Mouse (Mus musculus) heart, embryonic 12.5 days (tissue): ENCODE measurements around the gene Acbd6. TPM values are rescaled to one million over a fixed set of nuclear protein-coding genes. Genes with fewer than 3 reads are reported as not detected.
A peak's percentile ranks its signal among the peaks of the same experiment; 100 is the strongest.

Experiments
- ATAC-seq: fragments of 200-750 bp; cut with Nextera tagmentation; 2 replicates; pipeline ENCODE4 v1.8.0; 2017; ENCODE audit warnings: moderate TSS enrichment, moderate library complexity; ENCODE audit not compliant: insufficient number of reproducible peaks, low FRiP score
- H3K27ac ChIP-seq: fragments of 300-500 bp; sonication (generic); 2 replicates; pipeline ENCODE4 v1.5.1; 2016; ENCODE audit warnings: mild to moderate bottlenecking, moderate library complexity; ENCODE audit not compliant: poor library complexity, severe bottlenecking
- H3K27me3 ChIP-seq: fragments of 300-500 bp; sonication (generic); replicated peaks from 2 replicates; pipeline ENCODE4 v1.6.1; 2016; ENCODE audit warnings: mild to moderate bottlenecking, moderate library complexity
- H3K36me3 ChIP-seq: fragments of 300-500 bp; sonication (generic); 2 replicates; pipeline ENCODE4 v1.6.1; 2016; ENCODE audit warnings: mild to moderate bottlenecking, moderate library complexity
- H3K4me1 ChIP-seq: fragments of 300-500 bp; sonication (generic); replicated peaks from 2 replicates; pipeline ENCODE4 v1.6.1; 2016; ENCODE audit warnings: mild to moderate bottlenecking
- H3K4me2 ChIP-seq: fragments of 300-500 bp; sonication (generic); 2 replicates; pipeline ENCODE4 v1.6.1; 2016; ENCODE audit warnings: mild to moderate bottlenecking, moderate library complexity
- H3K4me3 ChIP-seq: fragments of 300-500 bp; sonication (generic); 2 replicates; pipeline ENCODE4 v1.5.1; 2016; ENCODE audit warnings: mild to moderate bottlenecking
- H3K9ac ChIP-seq: fragments of 300-500 bp; sonication (generic); 2 replicates; pipeline ENCODE4 v1.6.1; 2016; ENCODE audit warnings: mild to moderate bottlenecking, moderate library complexity
- H3K9me3 ChIP-seq: fragments of 300-500 bp; sonication (generic); replicated peaks from 2 replicates; pipeline ENCODE4 v1.6.1; 2016; ENCODE audit warnings: mild to moderate bottlenecking, moderate library complexity
- WGBS: fragments of 180-500 bp; shearing (Covaris S2); methylation state at CpG from one replicate; pipeline ENCODE4 v1.1.7; 2016; 5-methylcytosine and 5-hydroxymethylcytosine counted together
- polyA plus RNA-seq: library from polyadenylated mRNA; unstranded; fragments of >200 nt; fragmentation: Nextera tagmentation; extraction: Ambion mirVana; gene quantifications from 2 replicates; pipeline ENCODE4 v1.2.1, GENCODE M21; 2016

Acbd6 gene
- polyA plus RNA-seq, 1 experiment from 2014 or later: 71.7 TPM

DNA sequence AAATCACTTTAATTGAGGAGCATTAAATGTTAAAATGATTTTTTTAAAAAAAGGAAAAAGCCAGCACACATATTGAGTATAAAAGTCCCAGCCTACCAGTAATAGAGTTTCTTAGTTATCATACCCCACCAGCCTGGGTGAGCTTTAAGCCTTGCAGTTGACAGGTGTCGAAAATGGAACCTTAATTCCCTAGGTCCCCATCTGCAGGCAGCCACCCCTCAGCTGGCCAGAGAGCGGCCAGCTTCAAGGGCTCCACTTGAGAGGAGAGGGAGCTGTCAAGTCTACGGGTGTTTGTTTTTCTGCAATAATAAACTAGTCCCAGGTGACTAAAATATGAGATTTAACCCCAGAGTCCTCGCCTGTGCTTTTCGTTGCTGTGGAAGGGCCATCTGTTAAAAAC, 135.5 kb downstream of the Acbd6 start:
- no peak overlapping the region for H3K4me2 ChIP-seq
- ATAC-seq: no peak
- WGBS: 58% methylated on average over 5 of the region's 5 CpGs
- no peak overlapping the region for H3K27ac ChIP-seq
- H3K9ac ChIP-seq: no peak overlapping the region
- H3K36me3 ChIP-seq: no peaks in the 10 kb centered on the region
- H3K4me3 ChIP-seq: no peak overlapping the region
- H3K27me3 ChIP-seq: no peaks in the 10 kb centered on the region
- H3K9me3 ChIP-seq: no peaks in the 10 kb centered on the region
- peaks cover 6% of the 10 kb centered on the region; the same call in 1 of the 2 replicates for H3K4me1 ChIP-seq

DNA sequence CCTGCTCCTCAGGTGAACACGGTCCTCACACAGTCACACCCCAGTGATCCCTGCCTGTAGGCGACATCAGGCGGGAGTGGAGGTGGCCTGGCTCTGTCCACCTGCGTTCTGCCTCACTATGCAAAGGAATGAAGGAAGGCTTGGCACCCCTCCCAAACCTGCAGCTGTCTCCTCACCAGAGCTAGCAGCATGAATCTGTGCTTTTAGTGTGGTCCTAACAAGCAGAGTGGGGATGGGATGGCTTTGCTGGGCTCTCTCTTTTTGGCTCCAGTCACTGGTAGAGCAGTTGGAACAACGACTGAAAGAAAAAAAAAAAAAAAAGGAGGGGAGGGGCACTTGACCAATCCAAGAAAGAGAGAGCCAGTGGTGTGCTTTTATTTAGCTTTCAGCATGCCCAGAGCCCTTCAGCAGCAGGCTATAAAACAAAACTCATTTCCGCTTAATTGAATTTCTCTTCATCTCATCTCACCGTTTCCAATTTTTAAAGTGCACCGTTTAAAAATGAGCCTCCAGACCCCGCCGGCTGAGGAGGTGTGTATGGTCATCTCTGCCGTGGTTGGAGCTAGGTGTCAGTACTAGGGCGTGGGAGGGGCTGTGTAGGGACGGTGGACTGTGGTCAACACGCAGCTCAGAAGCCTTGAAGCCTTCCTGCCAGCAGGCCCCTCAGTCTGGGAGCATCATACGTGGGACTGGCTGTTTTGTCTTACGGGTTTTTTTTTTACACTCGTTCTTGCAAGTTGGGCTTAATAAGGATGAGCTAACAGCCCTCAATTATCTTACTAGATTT, 140.6 kb downstream of the Acbd6 start:
- Histone ChIP-seq H3K27me3 (no peaks in the 10 kb centered on the region), H3K27ac (no peak overlapping the region), H3K9ac (no peak overlapping the region), H3K4me2 (no peak overlapping the region), H3K36me3 (no peaks in the 10 kb centered on the region), H3K4me1 (peaks cover 10% of the 10 kb centered on the region), H3K4me3 (no peak overlapping the region), H3K9me3 (no peaks in the 10 kb centered on the region)
- WGBS: 72% methylated on average over 17 of the region's 17 CpGs
- ATAC-seq: no peak

DNA sequence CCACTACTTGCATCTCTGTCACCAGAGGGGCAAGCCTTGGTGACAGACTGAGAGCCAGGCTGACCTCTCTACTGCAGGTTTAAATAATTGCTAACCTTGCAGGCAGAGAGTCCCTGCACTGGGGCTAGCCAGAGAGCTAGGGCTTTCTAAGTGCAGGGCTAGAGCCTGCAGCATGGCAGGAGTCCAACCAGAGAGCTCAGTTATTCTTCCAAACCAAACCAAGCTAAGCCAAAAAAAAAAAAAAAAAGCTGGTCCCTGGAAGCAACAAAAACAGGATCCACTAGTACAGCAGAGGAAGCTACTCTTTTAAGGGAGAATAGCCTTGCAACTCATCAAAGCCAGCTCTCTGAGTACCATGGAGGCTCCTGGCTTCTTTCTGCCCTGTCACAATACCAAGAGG, 143.0 kb downstream of the Acbd6 start:
- Histone ChIP-seq H3K27ac (no peak overlapping the region), H3K9ac (no peak overlapping the region), H3K36me3 (no peaks in the 10 kb centered on the region), H3K4me2 (no peak overlapping the region), H3K4me1 (peaks cover 13% of the 10 kb centered on the region), H3K4me3 (no peak overlapping the region), H3K27me3 (peaks cover 3% of the 10 kb centered on the region; the same call in 1 of the 2 replicates), H3K9me3 (no peaks in the 10 kb centered on the region)
- no peak for ATAC-seq

- Histone ChIP-seq H3K27ac (no peak overlapping the region), H3K9me3 (no peaks in the 10 kb centered on the region), H3K4me3 (no peak overlapping the region), H3K36me3 (no peaks in the 10 kb centered on the region), H3K4me2 (no peak overlapping the region), H3K27me3 (peaks cover 3% of the 10 kb centered on the region; the same call in 1 of the 2 replicates), H3K9ac (no peak overlapping the region), H3K4me1 (peaks cover 13% of the 10 kb centered on the region)
- no peak for ATAC-seq
- 82% methylated on average over 5 of the region's 5 CpGs for WGBS
Measured at GRCm38 (mm10) chr1:155703191-155703680, 145.3 kb downstream of the Acbd6 start.

DNA sequence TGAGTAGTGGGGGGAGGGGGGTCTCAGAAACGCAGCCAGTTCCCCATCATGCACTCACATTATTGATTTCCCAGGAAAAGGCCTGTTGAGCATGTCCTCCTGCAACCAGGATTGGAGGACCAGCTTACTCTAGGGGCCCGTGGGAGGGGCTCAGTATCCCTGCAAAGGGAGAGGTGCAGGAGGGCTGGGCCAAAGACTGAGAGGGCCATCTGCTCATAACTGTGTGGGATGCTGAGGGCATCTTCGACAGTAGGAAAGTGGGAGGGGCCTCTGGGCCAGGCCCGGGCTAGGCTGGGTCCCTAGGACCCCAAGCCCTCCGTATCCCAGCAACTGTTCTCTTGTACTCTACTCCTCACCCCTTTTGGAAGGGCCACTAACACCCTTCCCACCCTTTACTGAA, 146.3 kb downstream of the Acbd6 start:
- no peaks in the 10 kb centered on the region for H3K9me3 ChIP-seq
- no peak overlapping the region for H3K4me2 ChIP-seq
- WGBS: 70% methylated on average over 5 of the region's 5 CpGs
- ATAC-seq: peak; percentile 18; the same call in 1 of the 2 replicates
- H3K27me3 ChIP-seq: peaks cover 3% of the 10 kb centered on the region; the same call in 1 of the 2 replicates
- H3K4me1 ChIP-seq: peaks cover 13% of the 10 kb centered on the region
- H3K9ac ChIP-seq: no peak overlapping the region
- no peak overlapping the region for H3K27ac ChIP-seq
- no peaks in the 10 kb centered on the region for H3K36me3 ChIP-seq
- no peak overlapping the region for H3K4me3 ChIP-seq

DNA sequence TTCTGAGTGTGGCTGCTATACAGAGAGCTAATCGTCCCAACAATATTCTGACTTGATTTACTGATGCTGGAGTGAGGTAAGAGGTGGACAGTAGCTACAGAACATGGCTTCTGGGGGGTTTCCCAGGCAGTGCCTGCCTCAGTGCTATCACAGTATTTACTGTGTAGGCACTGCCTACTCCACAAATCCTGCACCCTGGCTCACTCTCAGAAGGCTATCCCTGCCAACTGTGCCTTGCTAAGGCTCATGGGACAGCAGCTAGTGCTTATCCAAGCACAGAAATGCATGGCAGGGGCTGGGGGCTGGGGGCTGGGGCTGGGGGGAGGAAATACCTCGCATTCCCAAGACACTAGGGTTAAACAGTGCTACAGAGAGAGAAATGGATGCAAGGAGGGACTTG, 155.4 kb downstream of the Acbd6 start:
- Histone ChIP-seq H3K4me3 (no peak overlapping the region), H3K27me3 (no peaks in the 10 kb centered on the region), H3K27ac (no peak overlapping the region), H3K9me3 (no peaks in the 10 kb centered on the region), H3K4me1 (0 out of 2 replicates have a peak, but pooled peaks cover 9% of the 10 kb centered on the region), H3K36me3 (no peaks in the 10 kb centered on the region), H3K4me2 (no peak overlapping the region), H3K9ac (no peak overlapping the region)
- 33% methylated on average over 2 of the region's 2 CpGs for WGBS
- no peak for ATAC-seq

GRCm38 (mm10) chr1:155715366-155715765, 157.4 kb downstream of the Acbd6 start:
- ATAC-seq: no peak
- no peak overlapping the region for H3K27ac ChIP-seq

DNA sequence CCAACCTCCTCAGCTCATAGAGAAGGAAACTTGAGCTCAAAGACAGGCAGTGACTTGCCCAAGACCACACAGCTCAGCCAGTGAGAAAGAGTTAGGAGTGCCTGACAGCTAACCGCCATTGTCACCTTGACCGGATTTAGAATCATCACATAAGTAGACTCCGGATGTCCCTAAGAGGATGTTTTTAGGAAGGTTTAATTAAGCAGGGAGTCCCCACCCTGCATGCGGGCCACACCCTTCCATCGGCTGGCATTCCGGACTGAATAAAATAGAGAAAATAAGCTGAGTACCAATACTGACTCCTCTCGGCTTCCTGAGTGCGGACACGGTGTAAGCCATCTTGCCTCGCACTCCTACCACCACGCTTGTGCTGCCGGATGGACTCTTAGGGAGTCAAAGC, 159.4 kb downstream of the Acbd6 start:
- Histone ChIP-seq H3K4me3 (no peak overlapping the region), H3K4me2 (no peak overlapping the region), H3K27me3 (peaks cover 28% of the 10 kb centered on the region), H3K9me3 (no peaks in the 10 kb centered on the region), H3K27ac (no peak overlapping the region), H3K9ac (no peak overlapping the region), H3K4me1 (0 out of 2 replicates have a peak, but pooled peaks cover 4% of the 10 kb centered on the region), H3K36me3 (no peaks in the 10 kb centered on the region)
- WGBS: 86% methylated on average over 12 of the region's 12 CpGs
- no peak for ATAC-seq

More at GRCm38 (mm10) chr1:155715366-155715765, 157.4 kb downstream of the Acbd6 start:
- Histone ChIP-seq H3K9me3 (no peaks in the 10 kb centered on the region), H3K9ac (no peak overlapping the region), H3K4me3 (no peak overlapping the region), H3K36me3 (no peaks in the 10 kb centered on the region), H3K27me3 (peaks cover 13% of the 10 kb centered on the region), H3K4me2 (no peak overlapping the region), H3K4me1 (0 out of 2 replicates have a peak, but pooled peaks cover 9% of the 10 kb centered on the region)

GRCm38 (mm10) chr1:155718851-155719250, 160.9 kb downstream of the Acbd6 start:
- Histone ChIP-seq H3K4me3 (no peak overlapping the region), H3K27ac (no peak overlapping the region), H3K4me1 (no peaks in the 10 kb centered on the region; the same call in 1 of the 2 replicates), H3K9ac (no peak overlapping the region), H3K9me3 (no peaks in the 10 kb centered on the region), H3K4me2 (no peak overlapping the region), H3K27me3 (peaks cover 41% of the 10 kb centered on the region), H3K36me3 (no peaks in the 10 kb centered on the region)
- 68% methylated on average over 3 of the region's 3 CpGs for WGBS
- ATAC-seq: no peak

GRCm38 (mm10) chr1:155720006-155720405, 162.1 kb downstream of the Acbd6 start:
- WGBS: 49% methylated on average over 5 of the region's 5 CpGs
- no peak overlapping the region for H3K4me2 ChIP-seq
- H3K9ac ChIP-seq: no peak overlapping the region
- no peak for ATAC-seq
- H3K4me3 ChIP-seq: no peak overlapping the region
- no peaks in the 10 kb centered on the region; the same call in 1 of the 2 replicates for H3K4me1 ChIP-seq
- no peaks in the 10 kb centered on the region for H3K36me3 ChIP-seq
- H3K9me3 ChIP-seq: no peaks in the 10 kb centered on the region
- H3K27ac ChIP-seq: no peak overlapping the region
- H3K27me3 ChIP-seq: peaks cover 53% of the 10 kb centered on the region

GRCm38 (mm10) chr1:155721443-155721842, 163.5 kb downstream of the Acbd6 start:
- Histone ChIP-seq H3K4me2 (no peak overlapping the region), H3K27ac (no peak overlapping the region), H3K36me3 (no peaks in the 10 kb centered on the region), H3K4me1 (no peaks in the 10 kb centered on the region; the same call in 1 of the 2 replicates), H3K9ac (no peak overlapping the region), H3K9me3 (no peaks in the 10 kb centered on the region; the same call in 1 of the 2 replicates), H3K4me3 (no peak overlapping the region), H3K27me3 (peaks cover 66% of the 10 kb centered on the region)
- no peak for ATAC-seq
- 40% methylated on average over 8 of the region's 8 CpGs for WGBS
